ENCODE assay signal across 28 mouse cellular contexts in the genomic region with DNA sequence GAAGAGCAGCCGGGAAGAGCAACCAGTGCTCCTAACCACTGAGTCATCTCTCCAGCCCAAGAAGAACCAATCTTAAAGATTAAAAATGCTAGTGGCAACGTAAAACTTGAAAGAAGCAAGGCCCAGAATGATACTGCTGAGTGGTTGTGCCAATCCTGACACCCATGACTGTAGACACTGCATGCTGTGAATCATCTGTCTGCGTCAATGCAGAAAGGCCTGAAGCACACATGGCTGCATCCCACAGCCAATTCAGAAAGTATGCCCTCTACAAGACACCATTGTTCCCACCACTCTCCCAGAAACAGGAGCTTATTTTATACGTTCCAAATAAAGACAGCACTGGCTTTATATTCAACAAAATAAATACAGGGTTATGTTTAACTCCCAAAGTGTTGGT.
"Had no signal": no experiment of that assay in that cellular context is flagged by ENCODE, and none has a peak within 500 bp of the region (broad histone marks: within the 10 kb centered on the region; RNA-seq: fewer than 3 reads in every experiment).

No protein-coding gene starts in this region.

- H3K9me3 ChIP-seq: embryonic facial prominence, embryonic 10.5 days; embryonic facial prominence, embryonic 12.5 days; embryonic facial prominence, embryonic 13.5 days; embryonic facial prominence, embryonic 15.5 days; forebrain, embryonic 10.5 days; forebrain, embryonic 12.5 days; forebrain, embryonic 13.5 days; forebrain, embryonic 15.5 days had no signal

- ATAC-seq: forebrain, embryonic 13.5 days; forebrain, embryonic 14.5 days; forebrain, embryonic 15.5 days; forebrain, embryonic 16.5 days; forebrain, postnatal 0 days had no signal

- H3K27ac ChIP-seq: embryonic facial prominence, embryonic 10.5 days; embryonic facial prominence, embryonic 12.5 days; embryonic facial prominence, embryonic 13.5 days; embryonic facial prominence, embryonic 15.5 days; forebrain, embryonic 10.5 days; forebrain, embryonic 12.5 days; forebrain, embryonic 13.5 days; forebrain, embryonic 15.5 days; gastrocnemius, adult 2 months; heart, adult 2 months had no signal

- H3K27me3 ChIP-seq: embryonic facial prominence, embryonic 12.5 days; embryonic facial prominence, embryonic 13.5 days; embryonic facial prominence, embryonic 15.5 days; forebrain, embryonic 12.5 days; forebrain, embryonic 13.5 days; forebrain, embryonic 15.5 days had no signal

- H3K9ac ChIP-seq: embryonic facial prominence, embryonic 12.5 days; embryonic facial prominence, embryonic 13.5 days; embryonic facial prominence, embryonic 15.5 days; forebrain, embryonic 12.5 days; forebrain, embryonic 13.5 days; forebrain, embryonic 15.5 days; forebrain, postnatal 0 days had no signal

- H3K4me3 ChIP-seq: embryonic facial prominence, embryonic 10.5 days; embryonic facial prominence, embryonic 12.5 days; embryonic facial prominence, embryonic 13.5 days; embryonic facial prominence, embryonic 15.5 days; erythroblast, embryonic 14.5 days; forebrain, embryonic 10.5 days; forebrain, embryonic 12.5 days; forebrain, embryonic 13.5 days; forebrain, embryonic 15.5 days; gastrocnemius, adult 2 months; heart, adult 2 months had no signal

- H3K4me2 ChIP-seq: embryonic facial prominence, embryonic 12.5 days; embryonic facial prominence, embryonic 13.5 days; embryonic facial prominence, embryonic 15.5 days; forebrain, embryonic 12.5 days; forebrain, embryonic 13.5 days; forebrain, embryonic 15.5 days had no signal

- DNase-seq: cerebellum, adult 8-10 months; cerebellum, adult 9-10 months; cerebellum, adult 9-11 months; cerebellum, postnatal 10 days; cerebellum, postnatal 14 days; cerebellum, postnatal 25 days; cerebellum, postnatal 36 days; embryo, embryonic 11 days; forebrain, postnatal 0 days; gastrocnemius, adult 2 months; gastrocnemius, postnatal 10 days; gastrocnemius, postnatal 14 days; gastrocnemius, postnatal 25 days; gastrocnemius, postnatal 36 days; heart, adult 11 months; heart, adult 18-20 months; heart, adult 2 months had no signal

- H3K4me1 ChIP-seq: embryonic facial prominence, embryonic 10.5 days; embryonic facial prominence, embryonic 12.5 days; embryonic facial prominence, embryonic 13.5 days; embryonic facial prominence, embryonic 15.5 days; forebrain, embryonic 10.5 days; forebrain, embryonic 12.5 days; forebrain, embryonic 13.5 days; forebrain, embryonic 15.5 days had no signal
